Mouse (Mus musculus): ENCODE results near the gene Grik3. TPM values are rescaled to one million over a fixed set of nuclear protein-coding genes. Genes with fewer than 3 reads are reported as not detected.
A peak's percentile ranks its signal among the peaks of the same experiment; 100 is the strongest.

Gene Grik3
- polyA plus RNA-seq (2016; fragmentation: Nextera tagmentation; extraction: Ambion mirVana) = 3.3 and 3.5 TPM in 2 replicates

- 1% methylated on average over 65 of the region's 77 CpGs for WGBS
- Histone ChIP-seq H3K4me1 (peaks cover 90% of the 10 kb centered on the region), H3K27ac (peak within 1 kb of the TSS; percentile 71)
Measured at GRCm38 (mm10) chr4:125490661-125491504, at the start of gene Grik3. Gene Grik3 (plus strand): TSS chr4:125490700.

GRCm38 (mm10) chr4:125441821-125442220 lies 48.7 kb upstream of the Grik3 start:
- Histone ChIP-seq H3K27me3 (replicated peaks) (no peaks in the 10 kb centered on the region), H3K36me3 (no peaks in the 10 kb centered on the region), H3K4me3 (no peak overlapping the region), H3K4me2 (replicated peaks) (no peak overlapping the region), H3K4me1 (peaks cover 17% of the 10 kb centered on the region; the same call in 1 of the 2 replicates), H3K27ac (no peak overlapping the region), H3K9me3 (no peaks in the 10 kb centered on the region), H3K9ac (no peak overlapping the region)
- no peak for ATAC-seq (ENCODE audit: low FRiP score, low read depth)
- WGBS = 90% methylated on average over 4 of the region's 4 CpGs

More at GRCm38 (mm10) chr4:125490661-125491504, at the start of gene Grik3:
- Histone ChIP-seq H3K9ac (peak within 1 kb of the TSS; percentile 83), H3K4me2 (replicated peaks) (peak within 1 kb of the TSS; percentile 81), H3K9me3 (no peaks in the 10 kb centered on the region), H3K27me3 (replicated peaks) (peaks cover 92% of the 10 kb centered on the region), H3K4me3 (peak within 1 kb of the TSS; percentile 55), H3K36me3 (no peaks in the 10 kb centered on the region)
- no peak; the same call in 1 of the 2 replicates for ATAC-seq (ENCODE audit: low FRiP score, low read depth)

GRCm38 (mm10) chr4:125444366-125444765 lies 46.1 kb upstream of the Grik3 start:
- no peak overlapping the region for H3K27ac ChIP-seq
- no peak overlapping the region for H3K9ac ChIP-seq
- H3K4me2 ChIP-seq (replicated peaks) = no peak overlapping the region
- WGBS = 78% methylated on average over 7 of the region's 7 CpGs
- no peaks in the 10 kb centered on the region for H3K9me3 ChIP-seq
- peaks cover 14% of the 10 kb centered on the region; the same call in 1 of the 2 replicates for H3K4me1 ChIP-seq
- no peak for ATAC-seq (ENCODE audit: low FRiP score, low read depth)
- no peaks in the 10 kb centered on the region for H3K36me3 ChIP-seq
- no peaks in the 10 kb centered on the region for H3K27me3 ChIP-seq (replicated peaks)
- no peak overlapping the region for H3K4me3 ChIP-seq

GRCm38 (mm10) chr4:125450602-125451321 lies 39.7 kb upstream of the Grik3 start:
- 51% methylated on average over 7 of the region's 7 CpGs for WGBS

GRCm38 (mm10) chr4:125451821-125452220 lies 38.7 kb upstream of the Grik3 start:
- H3K27me3 ChIP-seq (replicated peaks) = no peaks in the 10 kb centered on the region
- H3K4me1 ChIP-seq = peaks cover 17% of the 10 kb centered on the region; the same call in 1 of the 2 replicates
- H3K36me3 ChIP-seq = no peaks in the 10 kb centered on the region
- no peak overlapping the region for H3K27ac ChIP-seq
- H3K9ac ChIP-seq = no peak overlapping the region
- no peaks in the 10 kb centered on the region for H3K9me3 ChIP-seq
- no peak for ATAC-seq (ENCODE audit: low FRiP score, low read depth)
- 58% methylated on average over 6 of the region's 6 CpGs for WGBS
- no peak overlapping the region for H3K4me2 ChIP-seq (replicated peaks)
- H3K4me3 ChIP-seq = no peak overlapping the region

More at GRCm38 (mm10) chr4:125450602-125451321, 39.7 kb upstream of the Grik3 start:
- Histone ChIP-seq H3K4me3 (no peak overlapping the region), H3K27ac (no peak overlapping the region), H3K4me1 (peaks cover 14% of the 10 kb centered on the region; the same call in 1 of the 2 replicates), H3K9me3 (no peaks in the 10 kb centered on the region), H3K4me2 (replicated peaks) (no peak overlapping the region), H3K27me3 (replicated peaks) (no peaks in the 10 kb centered on the region), H3K36me3 (no peaks in the 10 kb centered on the region), H3K9ac (no peak overlapping the region)
- ATAC-seq (ENCODE audit: low FRiP score, low read depth) = peak; percentile 41; the same call in 1 of the 2 replicates

- no peaks in the 10 kb centered on the region for H3K36me3 ChIP-seq
- ATAC-seq (ENCODE audit: low FRiP score, low read depth) = no peak
- no peaks in the 10 kb centered on the region for H3K9me3 ChIP-seq
- H3K9ac ChIP-seq = no peak overlapping the region
- no peak overlapping the region for H3K4me3 ChIP-seq
- H3K4me1 ChIP-seq = peaks cover 20% of the 10 kb centered on the region; the same call in 1 of the 2 replicates
- WGBS = 45% methylated on average over 5 of the region's 5 CpGs
- no peak overlapping the region for H3K27ac ChIP-seq
- H3K27me3 ChIP-seq (replicated peaks) = no peaks in the 10 kb centered on the region
- H3K4me2 ChIP-seq (replicated peaks) = no peak overlapping the region
Measured at GRCm38 (mm10) chr4:125456506-125456905, 34.0 kb upstream of the Grik3 start.

- ATAC-seq (ENCODE audit: low FRiP score, low read depth) = no peak
- 34% methylated on average over 11 of the region's 11 CpGs for WGBS
Measured at GRCm38 (mm10) chr4:125457152-125458093, 33.1 kb upstream of the Grik3 start.

GRCm38 (mm10) chr4:125459791-125460190 lies 30.7 kb upstream of the Grik3 start:
- Histone ChIP-seq H3K27me3 (replicated peaks) (no peaks in the 10 kb centered on the region), H3K4me3 (no peak overlapping the region), H3K36me3 (no peaks in the 10 kb centered on the region), H3K9me3 (no peaks in the 10 kb centered on the region), H3K4me2 (replicated peaks) (no peak overlapping the region), H3K4me1 (peaks cover 15% of the 10 kb centered on the region; the same call in 1 of the 2 replicates), H3K9ac (no peak overlapping the region), H3K27ac (no peak overlapping the region)
- 83% methylated on average over 9 of the region's 9 CpGs for WGBS
- ATAC-seq (ENCODE audit: low FRiP score, low read depth) = no peak

More at GRCm38 (mm10) chr4:125457152-125458093, 33.1 kb upstream of the Grik3 start:
- Histone ChIP-seq H3K9me3 (no peaks in the 10 kb centered on the region), H3K9ac (no peak overlapping the region), H3K4me3 (no peak overlapping the region), H3K36me3 (no peaks in the 10 kb centered on the region), H3K27ac (no peak overlapping the region), H3K4me1 (peaks cover 15% of the 10 kb centered on the region; the same call in 1 of the 2 replicates), H3K27me3 (replicated peaks) (no peaks in the 10 kb centered on the region), H3K4me2 (replicated peaks) (no peak overlapping the region)

GRCm38 (mm10) chr4:125469711-125470372 lies 20.7 kb upstream of the Grik3 start:
- no peak overlapping the region for H3K4me3 ChIP-seq
- H3K9me3 ChIP-seq = no peaks in the 10 kb centered on the region
- H3K4me2 ChIP-seq (replicated peaks) = no peak overlapping the region
- H3K9ac ChIP-seq = no peak overlapping the region
- H3K27ac ChIP-seq = no peak overlapping the region
- H3K4me1 ChIP-seq = 0 out of 2 replicates have a peak, but pooled peaks cover 7% of the 10 kb centered on the region
- 53% methylated on average over 11 of the region's 11 CpGs for WGBS
- no peaks in the 10 kb centered on the region for H3K27me3 ChIP-seq (replicated peaks)
- no peaks in the 10 kb centered on the region for H3K36me3 ChIP-seq
- no peak for ATAC-seq (ENCODE audit: low FRiP score, low read depth)

- Histone ChIP-seq H3K27me3 (replicated peaks) (no peaks in the 10 kb centered on the region), H3K9ac (no peak overlapping the region), H3K9me3 (no peaks in the 10 kb centered on the region), H3K4me3 (no peak overlapping the region), H3K4me1 (peaks cover 27% of the 10 kb centered on the region), H3K36me3 (no peaks in the 10 kb centered on the region), H3K4me2 (replicated peaks) (no peak overlapping the region), H3K27ac (no peak overlapping the region)
- ATAC-seq (ENCODE audit: low FRiP score, low read depth) = no peak
- WGBS = 85% methylated on average over 4 of the region's 4 CpGs
Measured at GRCm38 (mm10) chr4:125474903-125475302, 15.6 kb upstream of the Grik3 start.

- Histone ChIP-seq H3K9me3 (no peaks in the 10 kb centered on the region), H3K27me3 (replicated peaks) (peaks cover 23% of the 10 kb centered on the region), H3K36me3 (no peaks in the 10 kb centered on the region), H3K4me1 (peaks cover 27% of the 10 kb centered on the region), H3K27ac (no peak overlapping the region), H3K4me3 (no peak overlapping the region), H3K4me2 (replicated peaks) (no peak overlapping the region), H3K9ac (no peak overlapping the region)
- ATAC-seq (ENCODE audit: low FRiP score, low read depth) = no peak
- WGBS = 29% methylated on average over 12 of the region's 12 CpGs
Measured at GRCm38 (mm10) chr4:125478071-125478470, 12.4 kb upstream of the Grik3 start.
